Mouse (Mus musculus) right cerebral cortex, adult 2 months (tissue): ENCODE data around the gene D1Pas1.

Experiments used
- DNase-seq, 2 experiments: peaks; one replicate each; pipeline ENCODE4 v3.0.0; 2021 to 2022; ENCODE audit warnings: low spot score in 2 of 2

Gene D1Pas1

DNA sequence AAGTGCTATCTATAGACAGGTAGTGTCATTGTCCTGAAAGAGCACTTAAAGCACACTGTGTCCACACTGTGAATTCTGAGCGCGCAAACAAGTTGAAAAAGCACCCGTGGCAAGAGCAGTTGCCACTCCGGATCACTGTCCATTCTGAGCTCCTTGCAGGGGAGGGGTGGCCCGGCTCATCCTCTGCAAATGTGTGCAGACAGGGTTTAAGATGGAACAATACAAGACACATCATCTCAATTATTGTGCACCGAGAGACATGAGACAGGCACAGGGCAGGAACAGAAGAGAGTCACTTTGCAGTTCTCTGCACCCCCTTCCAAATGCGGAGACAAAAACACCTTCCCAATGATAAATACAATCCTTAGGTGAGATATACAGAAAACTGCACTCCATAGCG, 19.3 kb downstream of the D1Pas1 start:
- no peak for DNase-seq

DNA sequence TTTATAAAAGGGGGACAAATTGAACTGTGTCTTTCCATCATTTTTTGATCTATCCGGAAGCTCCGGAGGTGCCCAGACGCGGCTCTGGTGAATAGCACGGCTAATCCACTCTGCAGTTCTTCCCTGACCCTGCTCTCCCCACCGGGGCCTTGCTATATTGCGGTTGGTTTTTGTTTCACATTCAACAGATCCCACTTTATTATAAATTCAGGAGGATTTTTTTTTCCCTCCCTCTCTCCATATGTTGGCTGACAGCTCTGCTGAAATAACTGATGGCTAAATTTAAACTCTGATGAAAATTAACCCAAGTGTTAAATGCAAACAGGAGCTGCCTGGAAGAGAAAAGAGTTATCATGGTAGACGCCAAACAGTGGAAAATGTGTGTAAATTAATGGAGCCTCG, 21.1 kb downstream of the D1Pas1 start:
- peak; percentile 4 to 6 for DNase-seq

DNA sequence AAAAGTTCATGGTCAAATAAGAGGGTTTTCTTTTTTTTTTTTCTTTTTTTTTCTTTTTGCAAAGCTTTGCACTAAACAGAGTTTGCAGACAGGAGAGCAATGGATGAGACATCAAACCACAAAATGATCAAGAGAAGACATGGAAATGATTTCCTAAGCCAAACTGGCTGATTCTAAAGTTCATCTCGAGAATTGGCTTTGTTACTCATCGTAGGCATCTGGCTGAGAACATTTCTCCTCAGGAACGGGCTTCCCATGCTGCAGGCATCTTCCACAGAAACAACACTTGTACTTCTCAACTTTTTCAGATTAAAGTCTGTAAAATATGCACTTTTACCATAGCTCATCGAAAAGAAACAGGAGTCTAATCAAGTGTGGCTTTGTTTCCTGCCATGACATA, 21.6 kb downstream of the D1Pas1 start:
- peak; percentile 6 to 10 for DNase-seq

DNA sequence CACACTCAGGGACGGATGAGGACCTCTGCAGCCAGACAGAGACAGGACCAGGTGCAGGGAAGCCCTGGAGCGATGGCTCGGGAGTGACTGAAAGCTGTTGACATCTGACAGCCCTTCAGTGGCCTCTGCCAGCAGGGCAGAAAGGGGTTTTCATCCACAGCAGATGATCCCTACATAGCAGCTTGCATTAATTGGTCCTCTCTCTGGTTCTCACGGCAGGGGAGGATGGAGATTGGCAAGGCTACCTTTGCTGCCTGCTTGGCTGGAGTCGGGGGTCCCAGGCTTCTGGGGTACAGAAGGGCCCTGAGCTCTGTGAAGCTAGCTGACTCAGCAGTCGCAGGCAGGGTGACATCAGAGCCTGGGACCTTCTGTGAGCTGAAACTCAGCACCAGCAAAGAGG, 24.3 kb downstream of the D1Pas1 start:
- DNase-seq: no peak

DNA sequence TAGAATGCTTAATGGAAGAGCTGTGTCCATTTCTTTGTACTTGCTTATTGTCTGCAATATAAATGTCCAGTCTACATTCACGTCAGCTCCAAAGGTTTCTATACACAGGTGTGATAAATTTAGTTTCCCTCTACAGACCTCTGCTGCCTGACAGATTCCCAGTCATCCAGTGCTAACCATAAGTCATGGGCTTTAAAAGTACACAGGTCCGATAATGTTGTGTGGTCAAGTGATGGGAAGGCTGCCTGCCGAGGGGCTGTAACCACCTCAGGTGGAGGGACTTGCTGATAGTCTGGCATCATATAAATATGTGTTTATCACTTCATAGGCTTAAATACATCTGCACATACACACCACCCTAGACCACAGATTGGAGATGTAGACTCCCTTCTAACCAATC, 24.9 kb downstream of the D1Pas1 start:
- DNase-seq: no peak

DNA sequence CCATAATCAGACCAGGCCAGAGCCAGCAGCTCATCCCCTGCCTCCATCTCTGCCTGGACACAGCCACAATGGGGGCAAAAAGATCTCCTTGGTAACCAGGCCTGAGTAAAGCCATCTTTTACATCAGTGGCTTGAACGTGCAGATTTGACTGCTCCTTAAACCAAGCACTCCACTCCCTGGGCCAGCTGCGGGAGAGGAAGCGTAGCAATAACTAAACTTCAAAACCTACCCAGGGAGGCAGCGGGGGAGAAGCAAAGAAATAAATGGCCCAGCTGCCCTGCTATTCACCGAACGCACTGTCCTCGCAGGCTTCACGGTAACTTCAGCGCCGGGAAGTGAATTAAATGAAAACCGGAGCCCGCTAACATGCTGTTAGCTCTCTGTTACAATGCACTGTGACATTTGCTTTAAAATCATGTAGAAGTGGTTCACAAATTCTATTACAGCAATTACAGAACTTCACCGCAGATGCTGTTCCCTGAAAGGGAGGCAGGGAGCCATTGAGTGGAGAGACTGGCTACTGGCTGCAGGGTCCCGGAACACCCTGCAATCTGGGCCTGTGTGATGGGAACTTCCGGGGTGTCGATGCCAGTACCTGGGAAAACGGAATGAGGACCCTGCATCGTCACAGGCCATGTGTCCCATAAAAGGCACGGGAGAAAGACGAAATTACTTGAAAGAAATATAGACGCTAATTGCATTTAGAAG, 30.5 kb downstream of the D1Pas1 start:
- no peak for DNase-seq

DNA sequence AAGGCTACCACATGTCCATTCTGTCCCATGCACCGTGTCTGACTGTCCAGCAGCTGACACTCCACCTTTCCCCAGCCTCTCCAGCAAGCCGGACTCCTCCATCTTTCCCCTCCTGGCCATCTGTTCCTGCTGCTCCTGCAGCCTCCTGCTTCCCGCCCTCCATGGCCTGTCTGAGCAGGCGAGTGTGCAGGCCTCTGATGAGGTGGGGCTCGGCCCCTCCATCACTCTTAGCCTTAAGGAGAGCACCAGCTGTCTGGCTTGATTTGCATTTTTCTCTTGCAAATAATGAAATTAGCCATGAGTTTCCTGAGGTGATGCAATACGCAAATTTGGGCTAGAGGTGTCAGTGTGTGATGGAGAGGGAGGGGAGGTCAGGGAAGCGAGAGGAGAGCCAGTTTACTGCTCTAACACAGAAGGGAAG, 36.2 kb downstream of the D1Pas1 start:
- no peak for DNase-seq

DNA sequence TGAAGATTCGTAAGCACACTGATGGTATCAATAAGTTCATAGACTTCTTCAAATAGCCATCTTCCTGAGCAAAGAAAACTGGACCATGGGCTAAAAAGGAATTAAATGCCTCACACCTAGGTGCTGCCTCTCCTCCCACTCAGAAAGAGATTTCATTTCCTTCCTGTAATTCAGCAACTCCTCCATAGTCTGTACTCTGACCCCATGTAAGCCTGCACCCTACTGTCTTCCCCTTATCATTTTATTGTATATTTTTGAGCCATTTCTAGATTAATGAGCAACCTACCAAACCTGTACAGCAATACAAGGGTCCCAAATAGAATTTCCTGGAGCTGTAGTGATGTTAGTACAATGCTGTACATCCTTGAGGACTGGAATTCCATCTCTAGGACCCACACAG, 37.1 kb downstream of the D1Pas1 start:
- no peak for DNase-seq

DNA sequence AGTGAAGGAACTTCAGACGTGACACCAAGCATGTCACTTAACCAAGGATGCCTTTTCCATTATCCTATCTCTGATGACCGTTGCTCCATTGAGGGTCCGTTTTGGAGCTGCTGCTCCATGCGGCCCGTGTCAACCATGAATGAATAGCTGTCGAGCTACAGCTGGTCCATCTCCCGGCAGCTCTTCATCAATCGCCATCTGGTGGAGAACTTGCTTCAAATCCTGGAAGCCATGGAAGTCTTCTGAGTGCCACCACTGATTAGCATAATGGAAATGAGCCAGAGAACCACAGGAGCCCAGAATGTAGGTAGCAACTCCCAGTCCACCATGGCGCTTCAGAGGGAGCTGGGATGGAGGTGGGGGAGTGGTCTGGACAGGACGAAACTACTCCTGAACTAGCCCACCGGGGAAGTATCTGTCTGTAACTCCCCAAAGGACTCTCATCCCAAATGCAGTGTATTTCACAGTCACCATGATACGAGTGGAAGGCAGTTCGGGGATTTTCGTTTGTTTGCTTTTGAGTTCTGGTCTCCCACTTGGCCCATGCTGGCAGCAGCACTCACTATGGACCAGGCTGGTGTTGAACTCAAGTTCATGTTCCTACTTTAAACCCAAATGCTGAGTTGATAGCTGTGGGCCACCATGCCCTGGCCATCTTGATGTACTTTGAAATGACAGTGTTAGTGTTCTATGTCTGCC, 39.2 kb downstream of the D1Pas1 start:
- no peak for DNase-seq

DNA sequence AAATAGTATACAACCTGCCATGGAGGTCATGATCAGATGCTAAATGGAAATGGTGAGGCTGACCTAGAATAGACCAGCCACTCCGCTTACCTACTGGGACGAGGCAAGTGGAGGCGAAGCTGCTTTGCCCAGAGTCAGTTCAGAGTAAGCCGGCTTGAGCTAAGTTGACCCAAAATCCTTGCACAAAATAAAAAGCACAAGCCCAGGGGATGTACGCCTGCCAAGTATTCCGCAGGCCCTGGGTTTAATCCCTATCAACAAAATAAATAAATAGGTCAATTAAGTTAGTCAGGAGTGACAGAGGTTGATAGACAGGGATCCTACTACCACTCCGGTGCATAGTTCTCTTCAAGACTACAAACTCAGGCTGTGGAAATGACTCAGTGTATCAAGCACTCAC, 41.0 kb downstream of the D1Pas1 start:
- no peak for DNase-seq

DNA sequence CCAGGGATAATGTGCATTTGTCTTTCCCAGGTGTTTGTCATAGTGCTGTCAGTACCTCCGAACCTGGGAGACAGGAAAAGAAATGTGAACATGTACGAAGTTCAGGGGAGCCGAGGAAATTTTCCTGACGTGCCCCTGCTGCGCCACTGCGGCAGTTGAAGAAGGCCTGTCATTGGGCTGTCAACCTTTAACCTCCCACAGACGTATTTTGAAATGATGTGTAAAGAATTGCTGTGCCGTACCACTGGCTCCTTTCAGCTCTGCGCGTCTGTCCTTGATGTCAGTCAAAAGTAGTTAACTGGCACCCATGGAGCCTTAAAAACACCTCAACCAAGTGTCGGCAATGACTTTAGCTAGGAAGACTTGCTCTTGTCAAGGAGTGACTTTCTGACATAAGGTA, 42.9 kb downstream of the D1Pas1 start:
- no peak for DNase-seq

DNA sequence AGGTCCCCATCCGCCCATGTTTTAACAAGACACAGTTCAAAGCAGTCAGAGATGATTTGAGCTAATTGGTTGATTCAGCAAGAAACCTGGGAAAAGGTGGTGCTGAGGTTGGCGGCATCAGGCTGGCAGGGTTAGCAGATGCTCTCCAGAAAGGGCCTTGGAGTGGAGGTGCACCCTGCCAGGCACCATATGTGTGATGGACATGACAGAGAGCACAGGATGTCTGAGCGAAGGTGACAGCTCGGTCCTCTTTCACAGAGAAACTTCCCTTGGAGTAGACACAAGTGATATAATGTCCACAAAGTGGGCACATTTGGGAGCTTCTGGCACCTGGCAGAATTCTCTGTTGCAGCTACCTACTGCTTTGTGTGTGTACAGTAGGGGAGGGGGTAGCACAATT, 44.4 kb downstream of the D1Pas1 start:
- no peak for DNase-seq

DNA sequence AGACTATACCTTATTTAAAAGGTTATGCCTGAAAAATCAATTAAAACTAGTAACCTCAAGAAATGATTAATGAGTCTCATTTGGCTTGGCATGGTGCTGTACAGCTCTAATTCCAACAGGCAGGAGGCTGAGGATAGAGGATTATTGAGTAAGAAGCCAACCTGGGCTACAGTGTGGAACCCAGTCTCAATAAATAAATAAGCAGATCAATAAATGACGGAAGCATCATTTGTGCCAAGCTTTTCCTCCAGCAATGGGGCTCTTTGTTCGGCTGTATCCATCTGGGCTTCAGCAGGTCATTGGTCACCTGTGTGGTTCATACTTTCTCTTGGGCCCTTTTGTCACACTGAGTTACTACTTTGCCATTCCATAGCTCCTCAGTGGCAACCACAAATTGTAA, 46.9 kb downstream of the D1Pas1 start:
- DNase-seq: no peak

DNA sequence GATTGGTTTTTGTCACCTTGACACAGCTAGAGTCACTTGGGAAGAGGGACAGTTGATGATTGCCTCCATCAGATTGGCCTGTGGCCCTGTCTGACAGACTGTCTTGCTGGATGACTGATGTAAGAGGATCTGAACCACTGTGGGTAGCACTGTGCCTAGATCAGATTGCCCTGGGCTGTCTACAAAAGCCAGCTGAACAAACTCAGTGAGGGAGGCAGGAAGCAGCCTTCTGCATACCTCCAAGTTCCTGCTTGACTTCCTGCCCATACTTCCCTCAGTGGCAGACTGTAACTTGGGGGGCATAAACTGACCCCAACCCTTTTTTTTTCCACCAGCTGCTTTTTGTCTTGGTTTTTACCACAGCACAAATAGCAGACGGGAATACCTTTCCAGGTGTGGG, 48.5 kb downstream of the D1Pas1 start:
- no peak for DNase-seq

DNA sequence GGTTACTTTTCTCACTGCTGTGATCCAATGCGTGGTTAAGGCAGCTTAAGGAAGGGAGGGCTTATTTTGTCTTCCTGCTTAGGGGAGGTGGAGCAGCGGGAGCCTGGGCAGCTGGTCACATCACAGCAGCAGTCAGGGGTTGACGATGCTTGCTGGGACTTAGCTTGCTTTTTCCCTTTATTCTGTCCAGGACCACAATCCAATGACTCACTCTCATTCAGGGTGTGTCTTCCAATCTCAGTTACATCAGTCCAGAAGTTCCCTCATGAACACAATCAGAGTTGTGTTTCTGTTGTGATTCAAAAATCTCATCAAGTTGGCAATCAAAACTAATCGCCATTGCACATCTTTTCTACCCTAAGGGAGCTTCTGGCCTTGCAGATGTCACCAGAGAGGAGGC, 48.9 kb downstream of the D1Pas1 start:
- DNase-seq: no peak

DNA sequence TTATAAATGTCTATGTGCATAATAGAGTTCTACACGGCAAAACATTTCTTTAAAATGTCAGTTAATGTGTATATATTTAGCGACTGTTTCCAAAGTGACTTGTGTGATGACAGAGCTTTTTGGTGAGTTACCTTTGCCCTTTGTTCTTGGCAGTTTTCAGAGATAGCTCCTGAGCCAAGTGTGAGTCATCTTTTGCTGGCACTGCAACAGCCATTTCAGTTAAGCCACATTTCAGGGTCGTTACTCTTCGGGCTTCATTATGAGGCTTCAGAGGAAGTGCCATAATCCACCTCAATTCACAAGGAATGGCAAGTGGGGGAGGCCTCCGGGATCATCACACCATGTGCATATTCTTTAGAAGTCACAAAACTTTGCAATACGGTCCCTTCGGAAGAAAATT, 52.8 kb downstream of the D1Pas1 start:
- DNase-seq: no peak
